Mouse (Mus musculus): ENCODE results near the gene Nos1ap. TPM values are rescaled to one million over a fixed set of nuclear protein-coding genes. Genes with fewer than 3 reads are reported as not detected.

The Nos1ap gene
- polyA plus RNA-seq, 1 experiment from 2014 or later, result 28.3 TPM

GRCm38 (mm10) chr1:170416206-170416605, 173.5 kb downstream of the Nos1ap start:
- Histone ChIP-seq H3K27me3 (replicated peaks) (no peaks in the 10 kb centered on the region), H3K9me3 (no peaks in the 10 kb centered on the region), H3K4me3 (no peak overlapping the region), H3K9ac (no peak overlapping the region), H3K27ac (no peak overlapping the region), H3K4me1 (peaks cover 4% of the 10 kb centered on the region; the same call in 1 of the 2 replicates), H3K4me2 (no peak overlapping the region), H3K36me3 (replicated peaks) (no peaks in the 10 kb centered on the region)
- no peak for ATAC-seq (replicated peaks)
- 31% methylated on average over 6 of the region's 6 CpGs for WGBS

- H3K9me3 ChIP-seq, result no peaks in the 10 kb centered on the region
- H3K9ac ChIP-seq, result no peak overlapping the region
- 25% methylated on average over 3 of the region's 3 CpGs for WGBS
- no peaks in the 10 kb centered on the region for H3K27me3 ChIP-seq (replicated peaks)
- H3K27ac ChIP-seq, result no peak overlapping the region
- no peak for ATAC-seq (replicated peaks)
- peaks cover 4% of the 10 kb centered on the region; the same call in 1 of the 2 replicates for H3K4me1 ChIP-seq
- no peak overlapping the region for H3K4me3 ChIP-seq
- H3K36me3 ChIP-seq (replicated peaks), result no peaks in the 10 kb centered on the region
- H3K4me2 ChIP-seq, result no peak overlapping the region
Observed at GRCm38 (mm10) chr1:170415395-170415794, 174.3 kb downstream of the Nos1ap start.

GRCm38 (mm10) chr1:170410402-170411191, 179.1 kb downstream of the Nos1ap start:
- Histone ChIP-seq H3K4me1 (peaks cover 7% of the 10 kb centered on the region; the same call in 1 of the 2 replicates), H3K4me2 (no peak overlapping the region), H3K9ac (no peak overlapping the region), H3K4me3 (no peak overlapping the region), H3K36me3 (replicated peaks) (no peaks in the 10 kb centered on the region), H3K9me3 (no peaks in the 10 kb centered on the region), H3K27me3 (replicated peaks) (no peaks in the 10 kb centered on the region), H3K27ac (no peak overlapping the region)
- WGBS, result 89% methylated on average over 8 of the region's 8 CpGs
- ATAC-seq (replicated peaks), result peak; percentile 52; the same call in 1 of the 2 replicates

- 16% methylated on average over 4 of the region's 4 CpGs for WGBS
- Histone ChIP-seq H3K4me2 (no peak overlapping the region), H3K4me3 (no peak overlapping the region), H3K27ac (no peak overlapping the region), H3K9ac (no peak overlapping the region), H3K36me3 (replicated peaks) (no peaks in the 10 kb centered on the region), H3K4me1 (peaks cover 7% of the 10 kb centered on the region; the same call in 1 of the 2 replicates), H3K27me3 (replicated peaks) (no peaks in the 10 kb centered on the region), H3K9me3 (no peaks in the 10 kb centered on the region)
- no peak for ATAC-seq (replicated peaks)
Observed at GRCm38 (mm10) chr1:170409091-170409490, 180.6 kb downstream of the Nos1ap start.

GRCm38 (mm10) chr1:170406921-170407320, 182.7 kb downstream of the Nos1ap start:
- ATAC-seq (replicated peaks), result no peak

GRCm38 (mm10) chr1:170405152-170405551, 184.5 kb downstream of the Nos1ap start:
- Histone ChIP-seq H3K9me3 (no peaks in the 10 kb centered on the region), H3K9ac (no peak overlapping the region), H3K27me3 (replicated peaks) (no peaks in the 10 kb centered on the region), H3K36me3 (replicated peaks) (no peaks in the 10 kb centered on the region), H3K27ac (no peak overlapping the region), H3K4me2 (no peak overlapping the region), H3K4me1 (peaks cover 7% of the 10 kb centered on the region; the same call in 1 of the 2 replicates), H3K4me3 (no peak overlapping the region)
- WGBS, result 87% methylated on average over 2 of the region's 2 CpGs
- no peak for ATAC-seq (replicated peaks)

More at GRCm38 (mm10) chr1:170406921-170407320, 182.7 kb downstream of the Nos1ap start:
- Histone ChIP-seq H3K27ac (no peak overlapping the region), H3K4me1 (peaks cover 7% of the 10 kb centered on the region; the same call in 1 of the 2 replicates), H3K9me3 (no peaks in the 10 kb centered on the region), H3K27me3 (replicated peaks) (no peaks in the 10 kb centered on the region), H3K4me2 (no peak overlapping the region), H3K36me3 (replicated peaks) (no peaks in the 10 kb centered on the region), H3K9ac (no peak overlapping the region), H3K4me3 (no peak overlapping the region)
- 76% methylated on average over 8 of the region's 8 CpGs for WGBS

GRCm38 (mm10) chr1:170402682-170403081, 187.0 kb downstream of the Nos1ap start:
- no peak for ATAC-seq (replicated peaks)
- Histone ChIP-seq H3K36me3 (replicated peaks) (no peaks in the 10 kb centered on the region), H3K27ac (no peak overlapping the region), H3K4me2 (no peak overlapping the region), H3K27me3 (replicated peaks) (no peaks in the 10 kb centered on the region), H3K9ac (no peak overlapping the region), H3K4me3 (no peak overlapping the region), H3K4me1 (no peaks in the 10 kb centered on the region), H3K9me3 (no peaks in the 10 kb centered on the region)
- whole genome bisulfite sequencing, result 74% methylated on average over 4 of the region's 4 CpGs

- ATAC-seq (replicated peaks), result no peak
- no peaks in the 10 kb centered on the region for H3K36me3 ChIP-seq (replicated peaks)
Observed at GRCm38 (mm10) chr1:170398866-170399265, 190.8 kb downstream of the Nos1ap start.

GRCm38 (mm10) chr1:170395101-170395500, 194.6 kb downstream of the Nos1ap start:
- Histone ChIP-seq H3K27ac (no peak overlapping the region), H3K4me1 (no peaks in the 10 kb centered on the region), H3K27me3 (replicated peaks) (no peaks in the 10 kb centered on the region), H3K36me3 (replicated peaks) (no peaks in the 10 kb centered on the region), H3K9ac (no peak overlapping the region), H3K4me2 (no peak overlapping the region), H3K9me3 (no peaks in the 10 kb centered on the region), H3K4me3 (no peak overlapping the region)
- no peak for ATAC-seq (replicated peaks)
- WGBS, result 78% methylated on average over 2 of the region's 2 CpGs

More at GRCm38 (mm10) chr1:170398866-170399265, 190.8 kb downstream of the Nos1ap start:
- H3K27ac ChIP-seq, result no peak overlapping the region
- H3K4me2 ChIP-seq, result no peak overlapping the region
- H3K9ac ChIP-seq, result no peak overlapping the region
- H3K4me3 ChIP-seq, result no peak overlapping the region
- no peaks in the 10 kb centered on the region for H3K4me1 ChIP-seq
- no peaks in the 10 kb centered on the region for H3K9me3 ChIP-seq
- WGBS, result 93% methylated on average over 4 of the region's 4 CpGs
- no peaks in the 10 kb centered on the region for H3K27me3 ChIP-seq (replicated peaks)

DNA sequence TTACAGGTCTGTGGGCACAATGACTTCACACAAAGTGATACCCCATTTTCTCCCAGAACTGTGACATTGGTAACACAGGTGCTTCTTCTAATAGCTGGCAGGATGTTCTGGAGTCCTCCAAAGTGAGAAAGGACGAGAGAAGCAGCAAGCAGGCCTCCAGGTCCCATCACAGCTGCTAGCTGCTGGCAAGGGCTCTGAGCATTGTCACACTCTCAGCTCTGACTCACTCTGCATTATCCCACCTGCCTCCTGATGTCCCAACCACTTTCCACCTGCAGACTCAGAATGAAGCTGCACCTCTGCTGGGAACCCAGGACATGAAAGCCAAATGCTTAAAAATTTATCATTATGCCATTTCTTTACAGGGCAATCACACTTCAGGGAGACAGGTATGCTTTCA, 195.0 kb downstream of the Nos1ap start:
- Histone ChIP-seq H3K9me3 (no peaks in the 10 kb centered on the region), H3K27ac (no peak overlapping the region), H3K4me1 (no peaks in the 10 kb centered on the region), H3K9ac (no peak overlapping the region), H3K36me3 (replicated peaks) (no peaks in the 10 kb centered on the region), H3K27me3 (replicated peaks) (no peaks in the 10 kb centered on the region), H3K4me2 (no peak overlapping the region), H3K4me3 (no peak overlapping the region)
- ATAC-seq (replicated peaks), result no peak
- 54% methylated on average over 1 of the region's 1 CpGs for WGBS

- ATAC-seq (replicated peaks), result no peak
- Histone ChIP-seq H3K4me3 (no peak overlapping the region), H3K36me3 (replicated peaks) (no peaks in the 10 kb centered on the region), H3K9ac (no peak overlapping the region), H3K9me3 (no peaks in the 10 kb centered on the region), H3K4me1 (no peaks in the 10 kb centered on the region), H3K27ac (no peak overlapping the region), H3K4me2 (no peak overlapping the region), H3K27me3 (replicated peaks) (no peaks in the 10 kb centered on the region)
- 87% methylated on average over 14 of the region's 14 CpGs for WGBS
Observed at GRCm38 (mm10) chr1:170392771-170393728, 196.6 kb downstream of the Nos1ap start.

Measured in midbrain, embryonic 15.5 days (tissue).